Comparison of ENCODE assay signal across 8 mouse cellular contexts in the genomic region with DNA sequence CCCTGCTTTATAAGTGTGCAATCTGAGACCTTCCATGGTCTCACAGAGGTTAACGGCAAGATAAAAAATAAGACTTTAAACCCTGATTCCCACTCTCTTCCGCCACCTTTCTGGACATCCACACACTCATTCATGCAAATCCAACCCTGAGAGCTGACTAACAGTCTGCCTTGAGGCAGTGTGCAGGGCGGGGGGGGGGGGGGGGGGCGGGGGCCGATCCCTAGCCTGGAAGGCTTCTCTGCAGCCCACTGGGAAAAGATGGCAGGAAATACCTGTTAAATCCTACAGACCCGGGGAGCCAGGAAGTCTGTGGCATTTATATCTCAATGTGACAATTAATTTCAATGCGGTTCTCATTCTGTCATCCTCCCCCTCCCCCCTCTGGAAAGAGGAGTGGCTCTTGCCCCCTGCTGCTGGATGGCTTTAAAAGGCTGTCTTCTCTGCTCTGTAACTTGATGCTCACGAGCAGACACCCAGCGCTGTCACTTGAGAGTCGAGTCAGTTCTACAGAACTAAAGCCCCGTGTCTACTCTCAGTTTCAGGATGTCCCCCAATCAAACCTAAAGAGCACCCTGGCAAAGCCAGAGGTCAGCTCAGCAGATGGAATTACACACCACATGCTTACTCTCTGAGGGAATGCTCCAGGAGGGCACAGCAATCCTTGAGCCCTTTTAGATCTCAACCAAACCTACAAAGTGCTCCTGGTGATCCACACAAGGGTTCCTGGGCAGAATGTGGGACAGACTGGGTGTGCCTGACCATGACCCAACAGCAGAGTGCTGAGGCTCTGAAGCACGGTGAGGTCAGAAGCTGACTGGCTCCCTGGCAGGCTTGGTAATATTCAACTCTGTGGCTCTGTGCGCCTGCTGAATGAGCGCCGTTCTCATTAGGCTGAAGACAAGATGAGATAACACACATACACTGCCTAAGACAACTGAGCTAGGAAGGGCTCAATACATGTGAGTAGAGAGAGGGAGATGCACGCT. TPM values are rescaled to one million over a fixed set of nuclear protein-coding genes. Genes with fewer than 3 reads are reported as not detected.
DNase-seq lines count a peak whose midpoint lies in the region; ATAC-seq and TF ChIP-seq lines count a peak whose summit lies in the region.

No protein-coding gene starts in this region.

- WGBS in heart, embryonic 11.5 days (ENCODE audit: insufficient replicate concordance): 8% methylated on average over 15 of the region's 16 CpGs
- 14% methylated on average over 16 of the region's 16 CpGs for WGBS in heart, postnatal 0 days
- WGBS in limb, embryonic 15.5 days: 18% methylated on average over 16 of the region's 16 CpGs

- H3K9ac ChIP-seq in heart, embryonic 11.5 days (ENCODE audit: low read depth, low read length): peak overlapping the region; percentile 54
- no peak overlapping the region for H3K9ac ChIP-seq in heart, postnatal 0 days (replicated peaks; ENCODE audit: low read depth, low read length)
- no peak overlapping the region; the same call in 1 of the 2 replicates for H3K9ac ChIP-seq in limb, embryonic 15.5 days

- DNase-seq in heart, postnatal 36 days: no peak
- peak; percentile 35 for DNase-seq in embryo, embryonic 11.5 days (ENCODE audit: low read depth, low spot score)
- peak; percentile 47 for DNase-seq in heart, postnatal 0 days (ENCODE audit: low spot score)
- peak; percentile 88 for DNase-seq in skeletal muscle tissue, adult 2 months (ENCODE audit: low read depth, low spot score)
- no peak for DNase-seq in right cerebral cortex, postnatal 25 days
- DNase-seq in layer of hippocampus, postnatal 10 days (ENCODE audit: low spot score in 2 of 2): no peak

- TF ChIP-seq EP300 in heart, postnatal 0 days (IDR thresholded peaks at IDR 0.05; ENCODE audit: low read depth): no peak

- peak overlapping the region; percentile 84 for H3K27ac ChIP-seq in heart, embryonic 11.5 days (ENCODE audit: low read depth, low read length)
- peak overlapping the region; percentile 80 for H3K27ac ChIP-seq in heart, postnatal 0 days (ENCODE audit: low read depth)
- peak overlapping the region; percentile 63 for H3K27ac ChIP-seq in limb, embryonic 15.5 days

- H3K4me3 ChIP-seq in heart, embryonic 11.5 days (ENCODE audit: low read depth, low read length): peak overlapping the region; percentile 34
- peak overlapping the region; percentile 26 for H3K4me3 ChIP-seq in heart, postnatal 0 days (ENCODE audit: low read depth, low read length)
- no peak overlapping the region; the same call in 1 of the 2 replicates for H3K4me3 ChIP-seq in limb, embryonic 15.5 days

- intact Hi-C loops in heart, postnatal 36 days (cut with DNase I): loop anchor here (5.0 kb wide), 1 partner anchor 60 kb away; no protein-coding TSS in a partner anchor

- TF ChIP-seq CTCF in heart, postnatal 0 days (IDR thresholded peaks at IDR 0.05; ENCODE audit: low read depth): no peak; the same call in 1 of the 2 replicates

- ATAC-seq in heart, embryonic 11.5 days (replicated peaks; ENCODE audit: insufficient number of reproducible peaks, low FRiP score, low TSS enrichment): 0 out of 2 replicates have a peak, but pooled peaks have one; percentile 49
- peak; percentile 70 for ATAC-seq in heart, postnatal 0 days (ENCODE audit: insufficient read depth, low read depth)
- peak; percentile 58; the same call in 1 of the 2 replicates for ATAC-seq in limb, embryonic 15.5 days (ENCODE audit: insufficient number of reproducible peaks, low FRiP score, low TSS enrichment, low read depth)

- peaks cover 19% of the 10 kb centered on the region for H3K4me1 ChIP-seq in heart, embryonic 11.5 days (ENCODE audit: control insufficient read depth, insufficient read depth, low read length)
- 0 out of 2 replicates have a peak, but pooled peaks cover 13% of the 10 kb centered on the region for H3K4me1 ChIP-seq in heart, postnatal 0 days (ENCODE audit: control insufficient read depth, insufficient read depth)
- H3K4me1 ChIP-seq in limb, embryonic 15.5 days: peaks cover 17% of the 10 kb centered on the region

- H3K9me3 ChIP-seq in heart, embryonic 11.5 days (replicated peaks; ENCODE audit: control insufficient read depth, low read length): no peaks in the 10 kb centered on the region
- H3K9me3 ChIP-seq in heart, postnatal 0 days (replicated peaks; ENCODE audit: control insufficient read depth, low read length): no peaks in the 10 kb centered on the region
- no peaks in the 10 kb centered on the region for H3K9me3 ChIP-seq in limb, embryonic 15.5 days

- H3K27me3 ChIP-seq in heart, embryonic 11.5 days (ENCODE audit: control insufficient read depth, insufficient read depth, low read length): no peaks in the 10 kb centered on the region
- H3K27me3 ChIP-seq in heart, postnatal 0 days (ENCODE audit: control insufficient read depth, insufficient read depth, low read length): no peaks in the 10 kb centered on the region
- H3K27me3 ChIP-seq in limb, embryonic 15.5 days: no peaks in the 10 kb centered on the region

- peak overlapping the region; percentile 62 for H3K4me2 ChIP-seq in heart, embryonic 11.5 days
- peak overlapping the region; percentile 60 for H3K4me2 ChIP-seq in heart, postnatal 0 days (ENCODE audit: low read depth, low read length)
- peak overlapping the region; percentile 31; the same call in 1 of the 2 replicates for H3K4me2 ChIP-seq in limb, embryonic 15.5 days

- no peaks in the 10 kb centered on the region for H3K36me3 ChIP-seq in heart, embryonic 11.5 days (ENCODE audit: control insufficient read depth, insufficient read depth, low read length)
- H3K36me3 ChIP-seq in heart, postnatal 0 days (replicated peaks; ENCODE audit: control insufficient read depth, insufficient read depth, low read length): no peaks in the 10 kb centered on the region
- peaks cover 5% of the 10 kb centered on the region; the same call in 1 of the 2 replicates for H3K36me3 ChIP-seq in limb, embryonic 15.5 days

RNA-seq across cellular contexts. Expression of gene Rnf157, which starts 25.5 kb away (rescaled TPM):
- polyA plus RNA-seq in heart, embryonic 11.5 days (2014; fragmentation: Nextera tagmentation; extraction: Ambion mirVana): 8.6 and 9.2 TPM in 2 replicates
- 1 to 10 TPM; 5.8 to 6.1 TPM for total RNA-seq in heart, postnatal 36 days (2021)
- total RNA-seq in heart, postnatal 0 days (2014; rRNA removed; ENCODE audit: low replicate concordance): 10.8 and 11.4 TPM in 2 replicates
- polyA plus RNA-seq in heart, postnatal 0 days (2015; fragmentation: Nextera tagmentation; extraction: Ambion mirVana): 2.2 and 3.5 TPM in 2 replicates
- 9.9 and 12.3 TPM in 2 replicates for polyA plus RNA-seq in limb, embryonic 15.5 days (2015; fragmentation: Nextera tagmentation; extraction: Ambion mirVana)
- total RNA-seq in layer of hippocampus, postnatal 10 days (2021): 100 to 1,000 TPM; 184 to 186 TPM

RNA-seq across cellular contexts. Expression of gene Ubald2, which starts 46.5 kb away (rescaled TPM):
- 60.6 and 68.3 TPM in 2 replicates for polyA plus RNA-seq in heart, embryonic 11.5 days (2014; fragmentation: Nextera tagmentation; extraction: Ambion mirVana)
- 10 to 100 TPM; 40.4 to 44.9 TPM for total RNA-seq in heart, postnatal 36 days (2021)
- 48.3 and 161 TPM in 2 replicates for total RNA-seq in heart, postnatal 0 days (2014; rRNA removed; ENCODE audit: low replicate concordance)
- 32.3 and 41.9 TPM in 2 replicates for polyA plus RNA-seq in heart, postnatal 0 days (2015; fragmentation: Nextera tagmentation; extraction: Ambion mirVana)
- polyA plus RNA-seq in limb, embryonic 15.5 days (2015; fragmentation: Nextera tagmentation; extraction: Ambion mirVana): 25.9 and 26.6 TPM in 2 replicates
- 10 to 100 TPM; 35.7 to 46.1 TPM for total RNA-seq in layer of hippocampus, postnatal 10 days (2021)

RNA-seq across cellular contexts. Expression of gene Foxj1, which starts 52.2 kb away (rescaled TPM):
- polyA plus RNA-seq in heart, embryonic 11.5 days (2014; fragmentation: Nextera tagmentation; extraction: Ambion mirVana): 0.07 TPM in 1 of 2 replicates, not detected in the other
- not detected for total RNA-seq in heart, postnatal 36 days (2021)
- total RNA-seq in heart, postnatal 0 days (2014; rRNA removed; ENCODE audit: low replicate concordance): 2.7 TPM in 1 of 2 replicates, not detected in the other
- polyA plus RNA-seq in heart, postnatal 0 days (2015; fragmentation: Nextera tagmentation; extraction: Ambion mirVana): 0.04 and 1.0 TPM in 2 replicates
- 0.15 and 0.19 TPM in 2 replicates for polyA plus RNA-seq in limb, embryonic 15.5 days (2015; fragmentation: Nextera tagmentation; extraction: Ambion mirVana)
- total RNA-seq in layer of hippocampus, postnatal 10 days (2021): 10 to 100 TPM in 1 of 2 experiments, 1 to 10 TPM in 1; 9.5 to 10.4 TPM

Comparison
In these comparisons a context has a peak if more than half of its experiments do, and no peak if none do; other contexts are left out.
1. DNase-seq: peak in embryo, embryonic 11.5 days (single experiment), heart, postnatal 0 days (single experiment) and skeletal muscle tissue, adult 2 months (single experiment); none in heart, postnatal 36 days (0 of 2), right cerebral cortex, postnatal 25 days (single experiment) and layer of hippocampus, postnatal 10 days (0 of 2).
2. RNA of gene Rnf157, which starts 25.5 kb away (total RNA-seq): 184 to 186 TPM in layer of hippocampus, postnatal 10 days; 10.8 to 11.4 TPM in heart, postnatal 0 days and 5.8 to 6.1 TPM in heart, postnatal 36 days; every median in the first group is over 10 times any median in the second.
3. Peak in every context shown above with its lines, with median percentiles within 50 percentile points of each other: ATAC-seq, H3K27ac ChIP-seq and H3K4me2 ChIP-seq.